Mouse (Mus musculus): ENCODE measurements around the gene Lsm4.

DNA sequence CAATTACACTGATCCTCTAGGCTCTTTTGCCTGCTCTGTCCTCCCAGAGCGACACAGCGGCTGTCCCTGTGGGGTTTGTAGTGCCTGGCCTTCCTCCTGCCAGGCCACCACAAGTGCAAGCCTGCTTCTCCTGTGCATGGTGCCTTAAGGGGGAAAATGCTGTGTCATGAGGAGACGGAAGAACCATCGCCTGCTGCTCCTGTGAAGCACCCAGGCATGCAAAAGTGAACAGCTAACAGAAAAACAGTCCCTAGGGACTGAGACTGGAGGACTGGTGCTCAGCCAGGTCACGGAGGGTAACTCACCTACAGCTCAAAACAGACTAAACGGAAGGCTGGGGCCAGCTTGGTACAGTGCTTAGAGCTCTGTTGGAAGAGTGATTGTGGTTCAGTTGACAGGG, 37.5 kb upstream of the Lsm4 start:
- TF ChIP-seq CTCF (IDR thresholded peaks at IDR 0.05; ENCODE audit: low read depth, low read length) (no peak), POLR2A (IDR thresholded peaks at IDR 0.05; ENCODE audit: extremely low read depth, insufficient read depth, low read length) (no peak)

Measured in liver, adult 2 months (tissue).